Mouse (Mus musculus): ENCODE results near the gene Yaf2.

DNA sequence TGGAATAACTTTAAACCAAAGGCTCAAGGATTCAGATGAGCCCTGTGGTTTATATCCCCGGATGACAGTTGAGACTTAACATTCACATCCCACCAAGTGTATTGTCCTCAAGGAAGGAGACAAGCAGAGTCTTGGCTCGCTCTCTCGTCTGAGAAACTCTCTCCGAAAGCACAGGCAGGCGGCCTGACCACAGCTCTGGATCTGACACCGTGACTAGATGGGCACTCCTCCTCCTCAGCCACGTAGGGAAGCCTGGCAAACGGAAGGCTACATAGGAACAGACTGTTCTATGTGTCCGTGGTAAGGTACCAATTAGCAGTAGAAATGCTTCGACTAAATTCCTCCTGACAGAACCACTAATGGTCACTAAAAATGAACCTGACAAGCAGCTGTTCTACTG is 10.1 kb downstream of the Yaf2 start:
- TF ChIP-seq POLR2A (IDR thresholded peaks at IDR 0.05; ENCODE audit: borderline replicate concordance, extremely low read depth, low read depth, low read length), result no peak
- no peak for TF ChIP-seq CTCF (IDR thresholded peaks at IDR 0.05; ENCODE audit: insufficient read depth, low read length)

Measured in lung, adult 2 months (tissue).